ENCODE assay signal across 9 mouse cellular contexts in the genomic region with DNA sequence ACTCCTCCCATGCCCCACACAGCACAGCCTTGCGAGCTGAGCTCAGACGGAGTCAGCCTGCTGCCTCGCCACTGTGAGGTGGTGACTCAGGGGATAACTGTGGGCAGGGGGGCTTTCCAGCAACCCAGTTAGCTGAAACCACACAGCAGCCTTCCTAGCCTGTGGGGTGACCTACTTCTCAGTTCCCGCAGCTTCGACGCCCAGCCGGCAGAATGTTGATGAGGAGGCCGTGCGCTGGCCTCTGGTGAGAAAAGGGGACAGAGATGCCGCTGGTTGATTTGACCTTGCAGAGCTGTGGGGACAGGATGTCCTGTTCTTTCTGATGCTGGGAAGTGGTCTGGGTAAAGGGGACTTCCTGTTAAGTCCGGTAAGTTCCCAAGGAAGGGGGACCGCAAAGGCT.
DNase-seq lines count a peak whose midpoint lies in the region; ATAC-seq and TF ChIP-seq lines count a peak whose summit lies in the region.
"Had no signal": no experiment of that assay in that cellular context is flagged by ENCODE, and none has a peak within 500 bp of the region (broad histone marks: within the 10 kb centered on the region; RNA-seq: fewer than 3 reads in every experiment).

No protein-coding gene starts in this region.

- peak; percentile 7; the same call in 1 of the 2 replicates for TF ChIP-seq CTCF in hindbrain, postnatal 0 days (IDR thresholded peaks at IDR 0.05; ENCODE audit: low read depth)
- TF ChIP-seq CTCF in bone marrow, adult 2 months (IDR thresholded peaks at IDR 0.05; ENCODE audit: control insufficient read depth, insufficient read depth, low read length) = no peak

- no peak overlapping the region for H3K9ac ChIP-seq in hindbrain, postnatal 0 days (replicated peaks; ENCODE audit: low read length)
- no peak overlapping the region for H3K9ac ChIP-seq in hindbrain, embryonic 11.5 days (ENCODE audit: low read depth, low read length)

- no peaks in the 10 kb centered on the region for H3K9me3 ChIP-seq in hindbrain, postnatal 0 days (ENCODE audit: low read length)
- H3K9me3 ChIP-seq in hindbrain, embryonic 11.5 days (ENCODE audit: control insufficient read depth, low read length) = no peaks in the 10 kb centered on the region
- H3K9me3 ChIP-seq: megakaryocyte, embryonic 14.5 days had no signal

- no peaks in the 10 kb centered on the region for H3K27me3 ChIP-seq in hindbrain, postnatal 0 days (ENCODE audit: insufficient read depth, low read length)
- no peaks in the 10 kb centered on the region for H3K27me3 ChIP-seq in hindbrain, embryonic 11.5 days (ENCODE audit: control insufficient read depth, insufficient read depth, low read length)

- peak; percentile 93 for ATAC-seq in hindbrain, postnatal 0 days
- no peak for ATAC-seq in hindbrain, embryonic 11.5 days (ENCODE audit: low FRiP score)

- no peak overlapping the region for H3K4me3 ChIP-seq in hindbrain, postnatal 0 days (ENCODE audit: low read length)
- no peak overlapping the region for H3K4me3 ChIP-seq in hindbrain, embryonic 11.5 days (ENCODE audit: low read depth, low read length)
- H3K4me3 ChIP-seq in bone marrow, adult 2 months (replicated peaks; ENCODE audit: control insufficient read depth, low read depth, low read length) = no peak overlapping the region
- H3K4me3 ChIP-seq: megakaryocyte, embryonic 14.5 days had no signal

- peak; percentile 58 for DNase-seq in hindbrain, postnatal 0 days (ENCODE audit: low spot score)
- DNase-seq in hindbrain, embryonic 11.5 days (ENCODE audit: low spot score) = no peak
- DNase-seq in 416B (ENCODE audit: low read depth) = peak; percentile 61
- DNase-seq in layer of hippocampus, postnatal 36 days = peak; percentile 26 to 51
- peak; percentile 14 to 25 for DNase-seq in right cerebral cortex, adult 2 months (ENCODE audit: low spot score in 2 of 2)
- DNase-seq in gastrocnemius, postnatal 10 days = no peak
- DNase-seq in urinary bladder, postnatal 10 days (ENCODE audit: low spot score) = no peak

- peak overlapping the region; percentile 71 for H3K27ac ChIP-seq in hindbrain, postnatal 0 days
- no peak overlapping the region for H3K27ac ChIP-seq in hindbrain, embryonic 11.5 days (ENCODE audit: low read depth, low read length)
- H3K27ac ChIP-seq in bone marrow, adult 2 months (ENCODE audit: control insufficient read depth, insufficient read depth, low read depth, low read length, poor library complexity) = peak overlapping the region; percentile 34; the same call in 1 of the 2 replicates

- no peaks in the 10 kb centered on the region for H3K36me3 ChIP-seq in hindbrain, postnatal 0 days (ENCODE audit: insufficient read depth, low read length)
- no peaks in the 10 kb centered on the region for H3K36me3 ChIP-seq in hindbrain, embryonic 11.5 days (ENCODE audit: control insufficient read depth, insufficient read depth, low read length)

- no peaks in the 10 kb centered on the region for H3K4me1 ChIP-seq in hindbrain, postnatal 0 days (ENCODE audit: insufficient read depth, low read length)
- no peaks in the 10 kb centered on the region for H3K4me1 ChIP-seq in hindbrain, embryonic 11.5 days (replicated peaks; ENCODE audit: control insufficient read depth, insufficient read depth, low read length)
- H3K4me1 ChIP-seq in bone marrow, adult 2 months (ENCODE audit: control insufficient read depth, insufficient read depth, low read length) = peaks cover 4% of the 10 kb centered on the region; the same call in 1 of the 2 replicates

- H3K4me2 ChIP-seq in hindbrain, postnatal 0 days (ENCODE audit: low read depth, low read length) = no peak overlapping the region
- no peak overlapping the region for H3K4me2 ChIP-seq in hindbrain, embryonic 11.5 days (replicated peaks; ENCODE audit: low read depth, low read length)

- WGBS in hindbrain, postnatal 0 days = 42% methylated on average over 12 of the region's 12 CpGs
- 62% methylated on average over 12 of the region's 12 CpGs for WGBS in hindbrain, embryonic 11.5 days
- WGBS in bone marrow, adult 2 months = 16% methylated on average over 12 of the region's 12 CpGs

- no peak for TF ChIP-seq POLR2A in bone marrow, adult 2 months (IDR thresholded peaks at IDR 0.05; ENCODE audit: borderline replicate concordance, control insufficient read depth, low read depth, low read length)

Comparison
In these comparisons a context has a peak if more than half of its experiments do, and no peak if none do; other contexts are left out.
1. DNase-seq: peak in hindbrain, postnatal 0 days (single experiment), 416B (single experiment), layer of hippocampus, postnatal 36 days (2 of 2) and right cerebral cortex, adult 2 months (2 of 2); none in hindbrain, embryonic 11.5 days (single experiment), gastrocnemius, postnatal 10 days (single experiment) and urinary bladder, postnatal 10 days (single experiment).